Mouse (Mus musculus) neural tube, embryonic 15.5 days (tissue): ENCODE measurements around the gene Dab1. TPM values are rescaled to one million over a fixed set of nuclear protein-coding genes. Genes with fewer than 3 reads are reported as not detected.
A peak's percentile ranks its signal among the peaks of the same experiment; 100 is the strongest.

Source experiments
- ATAC-seq: fragments of 200-750 bp; cut with Nextera tagmentation; 2 replicates; pipeline ENCODE4 v1.8.0; 2017; ENCODE audit warnings: mild to moderate bottlenecking, moderate TSS enrichment, moderate library complexity; ENCODE audit not compliant: low FRiP score
- H3K27ac ChIP-seq: fragments of 300-500 bp; sonication (generic); replicated peaks from 2 replicates; pipeline ENCODE4 v1.5.1; 2015; ENCODE audit warnings: mild to moderate bottlenecking, inconsistent platforms
- H3K27me3 ChIP-seq: fragments of 300-500 bp; sonication (generic); replicated peaks from 2 replicates; pipeline ENCODE4 v1.6.1; 2015; ENCODE audit warnings: inconsistent platforms
- H3K36me3 ChIP-seq: fragments of 300-500 bp; sonication (generic); 2 replicates; pipeline ENCODE4 v1.6.1; 2015; ENCODE audit warnings: inconsistent platforms
- H3K4me1 ChIP-seq: fragments of 300-500 bp; sonication (generic); 2 replicates; pipeline ENCODE4 v1.6.1; 2015; ENCODE audit warnings: inconsistent platforms
- H3K4me2 ChIP-seq: fragments of 300-500 bp; sonication (generic); 2 replicates; pipeline ENCODE4 v1.6.1; 2015; ENCODE audit warnings: inconsistent platforms, mild to moderate bottlenecking, moderate library complexity
- H3K4me3 ChIP-seq: fragments of 300-500 bp; sonication (generic); replicated peaks from 2 replicates; pipeline ENCODE4 v1.5.1; 2015; ENCODE audit warnings: mild to moderate bottlenecking, inconsistent platforms
- H3K9ac ChIP-seq: fragments of 300-500 bp; sonication (generic); replicated peaks from 2 replicates; pipeline ENCODE4 v1.6.1; 2015; ENCODE audit warnings: mild to moderate bottlenecking, inconsistent platforms
- H3K9me3 ChIP-seq: fragments of 300-500 bp; sonication (generic); replicated peaks from 2 replicates; pipeline ENCODE4 v1.6.1; 2016; ENCODE audit warnings: inconsistent platforms
- WGBS: fragments of 180-500 bp; shearing (Covaris S2); methylation state at CpG from one replicate; pipeline ENCODE4 v1.1.7; 2015; ENCODE audit warnings: mixed read lengths; 5-methylcytosine and 5-hydroxymethylcytosine counted together
- polyA plus RNA-seq: library from polyadenylated mRNA; unstranded; fragments of >200 nt; fragmentation: Nextera tagmentation; extraction: Ambion mirVana; gene quantifications from 2 replicates; pipeline ENCODE4 v1.2.1, GENCODE M21; 2015

The Dab1 gene
- polyA plus RNA-seq, 1 experiment from 2014 or later = 57.9 TPM

GRCm38 (mm10) chr4:104461106-104462011 lies 842.2 kb downstream of the Dab1 start:
- no peak overlapping the region for H3K27ac ChIP-seq
- H3K9ac ChIP-seq = no peak overlapping the region
- no peak for ATAC-seq
- H3K4me2 ChIP-seq = no peak overlapping the region
- H3K27me3 ChIP-seq = no peaks in the 10 kb centered on the region
- H3K4me3 ChIP-seq = no peak overlapping the region
- WGBS = 61% methylated on average over 12 of the region's 12 CpGs
- no peaks in the 10 kb centered on the region for H3K36me3 ChIP-seq
- no peaks in the 10 kb centered on the region for H3K9me3 ChIP-seq
- peaks cover 40% of the 10 kb centered on the region for H3K4me1 ChIP-seq

- no peak for ATAC-seq
- WGBS = 75% methylated on average over 11 of the region's 11 CpGs
Measured at GRCm38 (mm10) chr4:104462932-104463780, 844.0 kb downstream of the Dab1 start.

GRCm38 (mm10) chr4:104463781-104464170 lies 844.6 kb downstream of the Dab1 start:
- Histone ChIP-seq H3K9ac (no peak overlapping the region), H3K4me3 (no peak overlapping the region), H3K27me3 (no peaks in the 10 kb centered on the region), H3K27ac (no peak overlapping the region), H3K4me1 (peaks cover 34% of the 10 kb centered on the region), H3K4me2 (no peak overlapping the region), H3K9me3 (no peaks in the 10 kb centered on the region), H3K36me3 (no peaks in the 10 kb centered on the region)
- 76% methylated on average over 7 of the region's 7 CpGs for WGBS
- no peak for ATAC-seq

More at GRCm38 (mm10) chr4:104462932-104463780, 844.0 kb downstream of the Dab1 start:
- H3K27ac ChIP-seq = no peak overlapping the region
- no peaks in the 10 kb centered on the region for H3K36me3 ChIP-seq
- peaks cover 40% of the 10 kb centered on the region for H3K4me1 ChIP-seq
- no peaks in the 10 kb centered on the region for H3K9me3 ChIP-seq
- no peaks in the 10 kb centered on the region for H3K27me3 ChIP-seq
- no peak overlapping the region for H3K4me2 ChIP-seq
- no peak overlapping the region for H3K4me3 ChIP-seq
- no peak overlapping the region for H3K9ac ChIP-seq

DNA sequence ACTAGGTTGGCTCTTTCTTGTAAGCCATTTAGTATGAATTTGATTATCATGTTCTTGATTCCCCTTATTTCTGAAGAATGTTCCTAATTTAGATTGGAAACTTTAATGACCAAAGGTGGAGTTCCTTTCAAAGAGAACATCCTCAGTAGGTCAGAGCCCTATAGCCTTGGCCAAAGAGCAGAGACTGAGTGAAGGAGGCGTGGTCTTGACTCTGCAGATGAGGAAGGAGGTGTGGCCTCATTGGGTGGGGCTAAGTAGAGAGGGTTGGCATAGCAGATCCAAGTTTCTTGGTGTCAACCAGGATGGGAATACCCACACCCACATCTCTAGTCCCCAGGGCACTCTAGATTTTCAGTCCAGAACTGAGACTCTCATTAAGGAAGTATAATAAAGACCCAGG lies 846.4 kb downstream of the Dab1 start:
- Histone ChIP-seq H3K9ac (no peak overlapping the region), H3K4me1 (peaks cover 27% of the 10 kb centered on the region), H3K27me3 (no peaks in the 10 kb centered on the region), H3K27ac (no peak overlapping the region), H3K36me3 (no peaks in the 10 kb centered on the region), H3K4me2 (no peak overlapping the region), H3K4me3 (no peak overlapping the region), H3K9me3 (no peaks in the 10 kb centered on the region)
- ATAC-seq = no peak
- 97% methylated on average over 1 of the region's 1 CpGs for WGBS

DNA sequence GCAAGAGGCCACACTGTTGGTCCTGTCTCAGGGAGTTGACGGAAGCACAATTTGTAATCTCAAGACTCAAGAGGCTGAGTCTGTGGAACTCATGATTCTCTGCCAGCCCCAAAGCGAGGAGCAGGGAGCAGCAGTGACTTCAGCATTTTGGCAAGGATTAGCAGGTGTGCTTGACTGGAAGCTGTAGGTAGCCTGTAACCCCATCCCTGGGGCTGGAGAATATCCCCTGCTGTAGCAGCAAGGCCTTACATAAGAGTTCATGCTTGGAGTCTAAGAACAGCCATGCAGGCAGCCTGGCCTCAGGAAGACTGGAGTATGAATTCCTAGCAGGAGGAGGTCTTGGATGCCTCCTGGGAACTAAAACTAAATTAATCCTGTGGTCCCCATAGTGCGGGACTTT lies 849.5 kb downstream of the Dab1 start:
- H3K36me3 ChIP-seq = no peaks in the 10 kb centered on the region
- H3K4me3 ChIP-seq = no peak overlapping the region
- 93% methylated on average over 3 of the region's 3 CpGs for WGBS
- ATAC-seq = no peak
- no peak overlapping the region for H3K27ac ChIP-seq
- H3K4me1 ChIP-seq = peaks cover 16% of the 10 kb centered on the region
- no peak overlapping the region for H3K4me2 ChIP-seq
- no peak overlapping the region for H3K9ac ChIP-seq
- no peaks in the 10 kb centered on the region for H3K9me3 ChIP-seq
- no peaks in the 10 kb centered on the region for H3K27me3 ChIP-seq

- Histone ChIP-seq H3K9me3 (no peaks in the 10 kb centered on the region), H3K27me3 (no peaks in the 10 kb centered on the region), H3K4me2 (no peak overlapping the region), H3K4me3 (no peak overlapping the region), H3K9ac (no peak overlapping the region), H3K36me3 (no peaks in the 10 kb centered on the region), H3K4me1 (no peaks in the 10 kb centered on the region), H3K27ac (no peak overlapping the region)
- WGBS = 71% methylated on average over 4 of the region's 4 CpGs
- ATAC-seq = no peak
Measured at GRCm38 (mm10) chr4:104472915-104473314, 853.8 kb downstream of the Dab1 start.

DNA sequence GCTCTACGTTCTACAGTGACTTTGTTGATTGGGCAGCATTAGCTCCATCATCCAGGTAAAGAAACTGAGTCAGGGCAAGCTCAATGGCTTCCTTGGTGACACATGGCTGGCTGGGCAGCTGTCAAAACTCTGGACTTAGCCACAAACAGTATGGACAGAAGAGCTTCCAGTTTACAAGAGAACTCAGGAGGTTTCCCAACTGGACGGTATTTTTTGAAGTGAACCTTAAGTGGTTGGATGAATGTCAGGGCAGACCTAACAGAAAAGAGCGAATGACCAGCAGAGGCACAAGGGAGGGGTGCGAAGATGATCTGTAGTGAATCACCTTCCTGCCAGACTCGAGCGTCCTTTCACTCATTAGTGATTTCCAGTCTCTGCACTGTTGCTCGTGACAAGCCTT lies 857.7 kb downstream of the Dab1 start:
- H3K9ac ChIP-seq = no peak overlapping the region
- H3K4me2 ChIP-seq = no peak overlapping the region
- no peaks in the 10 kb centered on the region for H3K36me3 ChIP-seq
- no peak for ATAC-seq
- H3K9me3 ChIP-seq = no peaks in the 10 kb centered on the region
- no peak overlapping the region for H3K27ac ChIP-seq
- H3K4me1 ChIP-seq = no peaks in the 10 kb centered on the region
- WGBS = 90% methylated on average over 7 of the region's 7 CpGs
- no peak overlapping the region for H3K4me3 ChIP-seq
- no peaks in the 10 kb centered on the region for H3K27me3 ChIP-seq

DNA sequence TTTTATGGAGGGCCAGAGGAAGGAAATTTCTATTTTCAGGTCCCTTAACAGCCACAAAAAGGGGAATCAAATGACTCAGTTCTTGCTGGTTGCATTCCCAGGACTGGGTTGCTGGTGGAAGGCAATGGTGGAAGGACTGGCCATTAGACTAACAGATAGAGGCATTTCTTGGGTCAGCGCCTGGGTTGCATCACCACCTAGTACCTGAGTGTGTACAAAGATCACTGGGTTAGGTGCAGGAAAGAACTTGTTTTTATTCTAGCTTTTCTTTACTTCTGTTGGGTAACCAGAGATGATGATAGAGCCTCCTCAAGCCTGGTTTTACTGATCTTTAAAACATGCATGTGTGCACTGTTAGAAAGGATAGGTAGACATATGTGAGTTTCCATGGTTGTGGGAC lies 864.8 kb downstream of the Dab1 start:
- H3K36me3 ChIP-seq = no peaks in the 10 kb centered on the region
- H3K27ac ChIP-seq = no peak overlapping the region
- H3K9ac ChIP-seq = no peak overlapping the region
- no peaks in the 10 kb centered on the region for H3K9me3 ChIP-seq
- no peaks in the 10 kb centered on the region for H3K27me3 ChIP-seq
- H3K4me1 ChIP-seq = no peaks in the 10 kb centered on the region
- 100% methylated on average over 1 of the region's 1 CpGs for WGBS
- no peak overlapping the region for H3K4me3 ChIP-seq
- H3K4me2 ChIP-seq = no peak overlapping the region
- ATAC-seq = no peak

DNA sequence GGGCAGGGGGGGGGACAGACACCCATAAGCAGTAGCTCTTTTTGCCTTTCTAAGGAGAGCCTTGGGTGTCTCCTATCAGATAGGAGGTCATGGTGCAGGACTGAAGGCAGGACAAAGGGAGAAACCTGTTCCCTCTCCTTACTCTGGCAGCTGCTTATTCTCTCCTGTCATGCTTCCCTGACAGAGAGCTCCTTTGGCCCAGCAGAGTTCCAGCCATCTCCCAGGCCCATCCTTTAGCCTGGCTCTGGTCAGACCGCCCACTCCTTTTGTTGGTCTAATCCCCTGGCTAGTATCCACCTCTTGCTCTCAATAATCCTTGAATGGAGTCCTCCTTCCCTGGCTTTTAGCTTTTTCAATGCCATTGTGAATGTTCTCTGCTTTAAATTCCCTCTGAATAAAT lies 878.1 kb downstream of the Dab1 start:
- H3K27me3 ChIP-seq = no peaks in the 10 kb centered on the region
- H3K4me3 ChIP-seq = no peak overlapping the region
- ATAC-seq = 0 out of 2 replicates have a peak, but pooled peaks have one; percentile 50
- H3K36me3 ChIP-seq = no peaks in the 10 kb centered on the region
- 52% methylated on average over 1 of the region's 1 CpGs for WGBS
- H3K4me1 ChIP-seq = no peaks in the 10 kb centered on the region
- no peaks in the 10 kb centered on the region for H3K9me3 ChIP-seq
- H3K9ac ChIP-seq = no peak overlapping the region
- H3K27ac ChIP-seq = 0 out of 2 replicates have a peak overlapping the region, but pooled peaks have one; percentile 5
- H3K4me2 ChIP-seq = no peak overlapping the region

DNA sequence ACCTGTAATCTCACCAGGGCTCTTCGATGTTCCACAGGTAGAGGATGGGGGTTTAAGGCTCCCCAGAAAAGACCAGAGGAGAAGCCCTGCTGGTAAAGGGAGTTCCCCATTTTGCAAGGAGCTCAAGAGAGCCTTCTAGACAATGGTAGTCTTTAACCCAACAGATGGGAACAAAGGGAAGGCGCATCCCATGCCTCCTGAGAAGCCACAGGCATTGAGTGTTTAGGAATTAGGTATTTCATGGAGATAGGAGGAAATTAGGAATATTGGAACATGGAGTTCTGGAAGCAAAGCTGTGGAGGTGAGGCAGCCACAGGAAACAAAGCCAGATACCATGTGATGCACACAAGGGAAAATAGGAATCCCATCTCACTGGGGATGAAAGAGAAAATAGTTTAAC lies 881.0 kb downstream of the Dab1 start:
- no peak overlapping the region for H3K9ac ChIP-seq
- peaks cover 3% of the 10 kb centered on the region; the same call in 1 of the 2 replicates for H3K4me1 ChIP-seq
- no peaks in the 10 kb centered on the region for H3K9me3 ChIP-seq
- no peak overlapping the region for H3K4me3 ChIP-seq
- no peak overlapping the region for H3K27ac ChIP-seq
- no peak for ATAC-seq
- H3K4me2 ChIP-seq = no peak overlapping the region
- no peaks in the 10 kb centered on the region for H3K27me3 ChIP-seq
- WGBS = 87% methylated on average over 2 of the region's 2 CpGs
- no peaks in the 10 kb centered on the region for H3K36me3 ChIP-seq

GRCm38 (mm10) chr4:104500646-104501045 lies 881.5 kb downstream of the Dab1 start:
- Histone ChIP-seq H3K9me3 (no peaks in the 10 kb centered on the region), H3K4me2 (no peak overlapping the region), H3K27me3 (no peaks in the 10 kb centered on the region), H3K36me3 (no peaks in the 10 kb centered on the region), H3K4me1 (peaks cover 3% of the 10 kb centered on the region; the same call in 1 of the 2 replicates), H3K27ac (no peak overlapping the region), H3K4me3 (no peak overlapping the region), H3K9ac (no peak overlapping the region)
- 52% methylated on average over 4 of the region's 4 CpGs for WGBS
- no peak for ATAC-seq
